Mouse (Mus musculus) intestine, embryonic 14.5 days (tissue): Measurements from ENCODE around the gene Kif28. TPM values are rescaled to one million over a fixed set of nuclear protein-coding genes. Genes with fewer than 3 reads are reported as not detected.
"Not testable (repeated sequence)": the region's sequence is repeated elsewhere in the genome, so short reads cannot be mapped to it uniquely, and the experiment has no call there.

ENCODE experiments used
- ATAC-seq: fragments of 200-750 bp; cut with Nextera tagmentation; replicated peaks from 2 replicates; pipeline ENCODE4 v1.8.0; 2017; ENCODE audit warnings: low read depth, moderate number of reproducible peaks, moderate TSS enrichment, moderate library complexity; ENCODE audit not compliant: low FRiP score, low TSS enrichment
- DNase-seq: peaks from one replicate; pipeline ENCODE4 v3.0.0-alpha.2; 2018; ENCODE audit warnings: low spot score
- H3K27ac ChIP-seq: fragments of 300-500 bp; sonication (generic); 2 replicates; pipeline ENCODE4 v1.5.1; 2014; ENCODE audit warnings: low read depth, mild to moderate bottlenecking, control low read depth
- H3K27me3 ChIP-seq: fragments of 300-500 bp; sonication (generic); replicated peaks from 2 replicates; pipeline ENCODE4 v1.6.1; 2014; ENCODE audit warnings: low read length, control low read depth; ENCODE audit not compliant: control insufficient read depth, insufficient read depth
- H3K36me3 ChIP-seq: fragments of 300-500 bp; sonication (generic); 2 replicates; pipeline ENCODE4 v1.6.1; 2014; ENCODE audit warnings: low read length, control low read depth; ENCODE audit not compliant: control insufficient read depth, insufficient read depth
- H3K4me1 ChIP-seq: fragments of 300-500 bp; sonication (generic); replicated peaks from 2 replicates; pipeline ENCODE4 v1.6.1; 2014; ENCODE audit warnings: low read length, control low read depth, mixed read lengths; ENCODE audit not compliant: control insufficient read depth, insufficient read depth
- H3K4me2 ChIP-seq: fragments of 300-500 bp; sonication (generic); 2 replicates; pipeline ENCODE4 v1.6.1; 2014; ENCODE audit warnings: low read length
- H3K4me3 ChIP-seq: fragments of 300-500 bp; sonication (generic); 2 replicates; pipeline ENCODE4 v1.5.1; 2014; ENCODE audit warnings: low read depth, low read length, control low read depth, mixed read lengths
- H3K9ac ChIP-seq: fragments of 300-500 bp; sonication (generic); 2 replicates; pipeline ENCODE4 v1.6.1; 2014; ENCODE audit warnings: mild to moderate bottlenecking, low read length
- H3K9me3 ChIP-seq: fragments of 300-500 bp; sonication (generic); 2 replicates; pipeline ENCODE4 v1.6.1; 2016; ENCODE audit warnings: low read length, control low read depth; ENCODE audit not compliant: control insufficient read depth
- WGBS: fragments of 180-500 bp; shearing (Covaris S2); extraction: QIAGEN DNeasy Blood & Tissue Kit; methylation state at CpG from one replicate; pipeline ENCODE4 v1.1.7; 2014; 5-methylcytosine and 5-hydroxymethylcytosine counted together
- polyA plus RNA-seq: library from polyadenylated mRNA; unstranded; fragments of >200 nt; fragmentation: Nextera tagmentation; extraction: Ambion mirVana; gene quantifications from 2 replicates; pipeline ENCODE4 v1.2.1, GENCODE M21; 2014

Gene Kif28
- polyA plus RNA-seq, 1 experiment from 2014 or later: not detected

GRCm38 (mm10) chr1:179715289-179715688, 29.8 kb downstream of the Kif28 start:
- H3K27me3 ChIP-seq, H3K9me3 ChIP-seq, H3K9ac ChIP-seq, H3K4me3 ChIP-seq, H3K4me2 ChIP-seq, DNase-seq, ATAC-seq, H3K27ac ChIP-seq, H3K4me1 ChIP-seq, H3K36me3 ChIP-seq: not testable (repeated sequence)
- 79% methylated on average over 2 of the region's 4 CpGs for WGBS

GRCm38 (mm10) chr1:179713367-179713766, 31.7 kb downstream of the Kif28 start:
- Histone ChIP-seq H3K36me3 (no peaks in the 10 kb centered on the region), H3K4me1 (no peaks in the 10 kb centered on the region), H3K9me3 (no peaks in the 10 kb centered on the region), H3K27me3 (no peaks in the 10 kb centered on the region), H3K4me3 (no peak overlapping the region), H3K9ac (no peak overlapping the region), H3K27ac (no peak overlapping the region), H3K4me2 (no peak overlapping the region)
- DNase-seq (no peak), ATAC-seq (no peak)
- WGBS: 91% methylated on average over 3 of the region's 3 CpGs

GRCm38 (mm10) chr1:179712658-179713057, 32.4 kb downstream of the Kif28 start:
- no peaks in the 10 kb centered on the region for H3K4me1 ChIP-seq
- ATAC-seq (no peak), DNase-seq (no peak)
- WGBS: 82% methylated on average over 7 of the region's 7 CpGs
- no peak overlapping the region for H3K4me3 ChIP-seq
- H3K9ac ChIP-seq: no peak overlapping the region
- H3K27me3 ChIP-seq: no peaks in the 10 kb centered on the region
- H3K27ac ChIP-seq: no peak overlapping the region
- H3K4me2 ChIP-seq: no peak overlapping the region
- H3K9me3 ChIP-seq: no peaks in the 10 kb centered on the region
- no peaks in the 10 kb centered on the region for H3K36me3 ChIP-seq

- ATAC-seq (no peak), DNase-seq (no peak)
- H3K27ac ChIP-seq: no peak overlapping the region
- H3K9ac ChIP-seq: no peak overlapping the region
- H3K4me1 ChIP-seq: no peaks in the 10 kb centered on the region
- no peak overlapping the region for H3K4me3 ChIP-seq
- H3K9me3 ChIP-seq: no peaks in the 10 kb centered on the region
- WGBS: 84% methylated on average over 5 of the region's 5 CpGs
- H3K27me3 ChIP-seq: no peaks in the 10 kb centered on the region
- H3K4me2 ChIP-seq: no peak overlapping the region
- no peaks in the 10 kb centered on the region for H3K36me3 ChIP-seq
These were observed 34.3 kb downstream of the Kif28 start for GRCm38 (mm10) chr1:179710739-179711138.

- Histone ChIP-seq H3K9me3 (no peaks in the 10 kb centered on the region), H3K27ac (no peak overlapping the region), H3K4me1 (no peaks in the 10 kb centered on the region), H3K36me3 (no peaks in the 10 kb centered on the region), H3K9ac (no peak overlapping the region), H3K4me2 (no peak overlapping the region), H3K4me3 (no peak overlapping the region), H3K27me3 (no peaks in the 10 kb centered on the region)
- WGBS: 76% methylated on average over 6 of the region's 6 CpGs
- no peak for DNase-seq
- no peak for ATAC-seq
These were observed 35.7 kb downstream of the Kif28 start for GRCm38 (mm10) chr1:179709390-179709789.

- no peak for ATAC-seq
- H3K36me3 ChIP-seq: no peaks in the 10 kb centered on the region
- H3K9ac ChIP-seq: no peak overlapping the region
- H3K4me1 ChIP-seq: no peaks in the 10 kb centered on the region
- H3K9me3 ChIP-seq: no peaks in the 10 kb centered on the region
- no peak overlapping the region for H3K4me3 ChIP-seq
- no peak overlapping the region for H3K27ac ChIP-seq
- 88% methylated on average over 6 of the region's 6 CpGs for WGBS
- H3K27me3 ChIP-seq: no peaks in the 10 kb centered on the region
- no peak overlapping the region for H3K4me2 ChIP-seq
- DNase-seq: no peak
These were observed 39.9 kb downstream of the Kif28 start for GRCm38 (mm10) chr1:179705154-179705553.

- Histone ChIP-seq H3K27me3 (no peaks in the 10 kb centered on the region), H3K4me3 (no peak overlapping the region), H3K4me1 (no peaks in the 10 kb centered on the region), H3K9me3 (no peaks in the 10 kb centered on the region), H3K4me2 (no peak overlapping the region), H3K27ac (no peak overlapping the region), H3K36me3 (no peaks in the 10 kb centered on the region), H3K9ac (no peak overlapping the region)
- ATAC-seq (no peak), DNase-seq (no peak)
- 50% methylated on average over 3 of the region's 3 CpGs for WGBS
These were observed 40.9 kb downstream of the Kif28 start for GRCm38 (mm10) chr1:179704150-179704549.

GRCm38 (mm10) chr1:179689479-179689878, 55.6 kb downstream of the Kif28 start:
- Histone ChIP-seq H3K4me1 (no peaks in the 10 kb centered on the region), H3K27me3 (no peaks in the 10 kb centered on the region), H3K4me2 (no peak overlapping the region), H3K9ac (no peak overlapping the region), H3K4me3 (no peak overlapping the region), H3K9me3 (no peaks in the 10 kb centered on the region), H3K36me3 (peaks cover 31% of the 10 kb centered on the region), H3K27ac (no peak overlapping the region)
- DNase-seq (no peak), ATAC-seq (no peak)
- 79% methylated on average over 6 of the region's 6 CpGs for WGBS

GRCm38 (mm10) chr1:179688914-179689313, 56.2 kb downstream of the Kif28 start:
- Histone ChIP-seq H3K27ac (no peak overlapping the region), H3K27me3 (no peaks in the 10 kb centered on the region), H3K9me3 (no peaks in the 10 kb centered on the region), H3K4me3 (no peak overlapping the region), H3K4me2 (no peak overlapping the region), H3K36me3 (peaks cover 34% of the 10 kb centered on the region), H3K4me1 (no peaks in the 10 kb centered on the region), H3K9ac (no peak overlapping the region)
- DNase-seq (no peak), ATAC-seq (no peak)
- WGBS: 85% methylated on average over 5 of the region's 5 CpGs
